Mouse (Mus musculus): ENCODE data around the gene Ly6g6d. TPM values are rescaled to one million over a fixed set of nuclear protein-coding genes. Genes with fewer than 3 reads are reported as not detected.

Ly6g6d gene
- polyA plus RNA-seq, 1 experiment from 2014 or later, result 0.72 TPM

DNA sequence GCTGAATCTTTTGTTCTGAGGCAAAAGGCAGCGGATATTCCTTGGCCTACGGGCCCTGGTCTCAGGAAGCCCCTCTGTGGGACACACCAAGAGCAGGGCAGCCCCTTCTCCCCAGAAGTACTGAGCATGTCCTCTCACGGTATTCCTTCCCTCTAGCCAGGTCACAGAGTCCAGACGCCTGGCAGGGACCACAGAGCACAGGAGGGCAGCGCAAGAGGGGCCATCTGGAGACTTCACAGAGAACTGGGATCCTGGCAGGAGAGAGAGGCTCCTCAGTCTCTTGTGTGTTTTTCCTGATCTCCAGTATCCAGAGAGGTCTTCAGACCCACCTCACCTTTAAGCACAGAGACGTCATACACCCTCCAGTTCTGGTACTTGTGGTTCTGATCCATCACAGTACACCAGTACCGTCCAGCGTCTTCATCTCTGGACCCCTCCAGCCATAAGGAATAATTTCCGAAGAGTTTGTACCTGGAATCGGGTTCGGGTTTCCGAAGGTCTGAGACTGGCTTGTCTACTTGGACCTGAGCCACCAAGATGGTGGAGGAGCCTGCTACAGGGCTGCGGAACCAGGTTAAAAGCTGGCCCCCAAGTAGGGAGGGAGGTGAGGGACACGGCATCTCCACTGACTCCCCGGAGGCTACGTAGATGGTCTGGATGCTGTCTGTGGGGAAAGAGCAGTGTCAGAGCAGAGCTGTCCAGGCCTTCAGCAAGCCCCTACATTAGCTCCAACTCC lies 5.1 kb upstream of the Ly6g6d start:
- ATAC-seq (ENCODE audit: insufficient number of reproducible peaks, low FRiP score, low TSS enrichment, low read depth), result no peak
- Histone ChIP-seq H3K27me3 (ENCODE audit: control insufficient read depth, insufficient read depth, low read length) (no peaks in the 10 kb centered on the region), H3K9ac (ENCODE audit: low read length) (no peak overlapping the region), H3K4me3 (ENCODE audit: low read depth, low read length) (no peak overlapping the region), H3K4me1 (ENCODE audit: control insufficient read depth, insufficient read depth, low read length) (peaks cover under 1% of the 10 kb centered on the region), H3K9me3 (ENCODE audit: control insufficient read depth, low read length) (no peaks in the 10 kb centered on the region), H3K27ac (replicated peaks; ENCODE audit: low read depth, low read length) (no peak overlapping the region), H3K4me2 (ENCODE audit: low read depth, severe bottlenecking) (no peak overlapping the region), H3K36me3 (ENCODE audit: control insufficient read depth, insufficient read depth, low read length) (no peaks in the 10 kb centered on the region)
- no peak for DNase-seq (ENCODE audit: low spot score)
- 79% methylated on average over 16 of the region's 16 CpGs for WGBS

DNA sequence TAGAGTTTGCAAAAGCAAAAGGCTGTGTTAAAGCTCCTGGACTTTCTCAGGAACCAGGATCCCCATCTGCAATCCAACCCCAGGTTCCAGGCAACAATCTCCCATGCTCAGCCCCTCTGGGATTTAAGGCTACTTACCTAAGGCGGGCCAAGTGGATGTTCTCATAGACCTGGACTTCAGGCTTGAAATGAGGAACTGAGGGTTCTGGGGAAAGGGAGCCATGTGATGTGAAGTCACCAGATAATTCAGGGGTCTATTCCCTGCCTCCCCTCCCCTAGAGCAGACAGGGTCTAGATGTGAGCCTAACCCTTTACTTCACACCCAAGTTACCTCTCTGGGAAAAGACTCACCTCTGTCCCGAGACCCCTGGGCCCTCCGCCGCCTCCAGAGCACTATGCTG lies 2.8 kb upstream of the Ly6g6d start:
- H3K27me3 ChIP-seq (ENCODE audit: control insufficient read depth, insufficient read depth, low read length), result no peaks in the 10 kb centered on the region
- WGBS, result 87% methylated on average over 4 of the region's 4 CpGs

GRCm38 (mm10) chr17:35080248-35080647 lies 2.4 kb upstream of the Ly6g6d start:
- no peaks in the 10 kb centered on the region for H3K9me3 ChIP-seq (ENCODE audit: control insufficient read depth, low read length)
- no peak overlapping the region for H3K4me3 ChIP-seq (ENCODE audit: low read depth, low read length)
- no peak overlapping the region for H3K4me2 ChIP-seq (ENCODE audit: low read depth, severe bottlenecking)
- DNase-seq (ENCODE audit: low spot score) (no peak), ATAC-seq (ENCODE audit: insufficient number of reproducible peaks, low FRiP score, low TSS enrichment, low read depth) (no peak)
- H3K27ac ChIP-seq (replicated peaks; ENCODE audit: low read depth, low read length), result no peak overlapping the region
- no peaks in the 10 kb centered on the region for H3K36me3 ChIP-seq (ENCODE audit: control insufficient read depth, insufficient read depth, low read length)
- no peak overlapping the region for H3K9ac ChIP-seq (ENCODE audit: low read length)
- WGBS, result 37% methylated on average over 6 of the region's 6 CpGs
- no peaks in the 10 kb centered on the region for H3K27me3 ChIP-seq (ENCODE audit: control insufficient read depth, insufficient read depth, low read length)
- peaks cover 10% of the 10 kb centered on the region for H3K4me1 ChIP-seq (ENCODE audit: control insufficient read depth, insufficient read depth, low read length)

More for the DNA sequence above, 2.8 kb upstream of the Ly6g6d start:
- no peak overlapping the region for H3K9ac ChIP-seq (ENCODE audit: low read length)
- H3K9me3 ChIP-seq (ENCODE audit: control insufficient read depth, low read length), result no peaks in the 10 kb centered on the region
- ATAC-seq (ENCODE audit: insufficient number of reproducible peaks, low FRiP score, low TSS enrichment, low read depth), result no peak
- peaks cover 10% of the 10 kb centered on the region for H3K4me1 ChIP-seq (ENCODE audit: control insufficient read depth, insufficient read depth, low read length)
- H3K4me3 ChIP-seq (ENCODE audit: low read depth, low read length), result no peak overlapping the region
- no peaks in the 10 kb centered on the region for H3K36me3 ChIP-seq (ENCODE audit: control insufficient read depth, insufficient read depth, low read length)
- no peak overlapping the region for H3K4me2 ChIP-seq (ENCODE audit: low read depth, severe bottlenecking)
- no peak for DNase-seq (ENCODE audit: low spot score)
- no peak overlapping the region for H3K27ac ChIP-seq (replicated peaks; ENCODE audit: low read depth, low read length)

- Histone ChIP-seq H3K9ac (ENCODE audit: low read length) (no peak overlapping the region), H3K4me2 (ENCODE audit: low read depth, severe bottlenecking) (no peak overlapping the region), H3K27me3 (ENCODE audit: control insufficient read depth, insufficient read depth, low read length) (no peaks in the 10 kb centered on the region), H3K9me3 (ENCODE audit: control insufficient read depth, low read length) (no peaks in the 10 kb centered on the region), H3K36me3 (ENCODE audit: control insufficient read depth, insufficient read depth, low read length) (no peaks in the 10 kb centered on the region), H3K27ac (replicated peaks; ENCODE audit: low read depth, low read length) (no peak overlapping the region), H3K4me3 (ENCODE audit: low read depth, low read length) (no peak overlapping the region), H3K4me1 (ENCODE audit: control insufficient read depth, insufficient read depth, low read length) (peaks cover 10% of the 10 kb centered on the region)
- 70% methylated on average over 9 of the region's 9 CpGs for WGBS
- no peak for DNase-seq (ENCODE audit: low spot score)
- no peak for ATAC-seq (ENCODE audit: insufficient number of reproducible peaks, low FRiP score, low TSS enrichment, low read depth)
Observed at GRCm38 (mm10) chr17:35079778-35080177, 1.9 kb upstream of the Ly6g6d start.

GRCm38 (mm10) chr17:35077285-35077684 lies 580 bp downstream of the Ly6g6d start:
- Histone ChIP-seq H3K4me1 (ENCODE audit: control insufficient read depth, insufficient read depth, low read length) (peaks cover 12% of the 10 kb centered on the region), H3K36me3 (ENCODE audit: control insufficient read depth, insufficient read depth, low read length) (no peaks in the 10 kb centered on the region), H3K4me3 (ENCODE audit: low read depth, low read length) (no peak overlapping the region), H3K27me3 (ENCODE audit: control insufficient read depth, insufficient read depth, low read length) (no peaks in the 10 kb centered on the region), H3K9ac (ENCODE audit: low read length) (no peak overlapping the region; the same call in 1 of the 2 replicates), H3K27ac (replicated peaks; ENCODE audit: low read depth, low read length) (no peak overlapping the region), H3K9me3 (ENCODE audit: control insufficient read depth, low read length) (no peaks in the 10 kb centered on the region), H3K4me2 (ENCODE audit: low read depth, severe bottlenecking) (peak overlapping the region; percentile 42)
- no peak for ATAC-seq (ENCODE audit: insufficient number of reproducible peaks, low FRiP score, low TSS enrichment, low read depth)
- WGBS, result 40% methylated on average over 2 of the region's 2 CpGs
- no peak for DNase-seq (ENCODE audit: low spot score)

GRCm38 (mm10) chr17:35076507-35077176 lies 1.2 kb downstream of the Ly6g6d start, which contains the start of gene Ly6g6e:
Ly6g6e (plus strand) TSS chr17:35076902.
- Histone ChIP-seq H3K9ac (ENCODE audit: low read length) (peak within 1 kb of the TSS; percentile 50), H3K36me3 (ENCODE audit: control insufficient read depth, insufficient read depth, low read length) (no peaks in the 10 kb centered on the region), H3K4me2 (ENCODE audit: low read depth, severe bottlenecking) (peak within 1 kb of the TSS; percentile 42), H3K4me3 (ENCODE audit: low read depth, low read length) (peak within 1 kb of the TSS; percentile 12; the same call in 1 of the 2 replicates), H3K27ac (replicated peaks; ENCODE audit: low read depth, low read length) (no peak within 1 kb of the TSS; the same call in 1 of the 2 replicates), H3K27me3 (ENCODE audit: control insufficient read depth, insufficient read depth, low read length) (no peaks in the 10 kb centered on the region), H3K9me3 (ENCODE audit: control insufficient read depth, low read length) (no peaks in the 10 kb centered on the region), H3K4me1 (ENCODE audit: control insufficient read depth, insufficient read depth, low read length) (peaks cover 12% of the 10 kb centered on the region)
- DNase-seq (ENCODE audit: low spot score), result no peak
- 19% methylated on average over 10 of the region's 10 CpGs for WGBS
- ATAC-seq (ENCODE audit: insufficient number of reproducible peaks, low FRiP score, low TSS enrichment, low read depth), result no peak

DNA sequence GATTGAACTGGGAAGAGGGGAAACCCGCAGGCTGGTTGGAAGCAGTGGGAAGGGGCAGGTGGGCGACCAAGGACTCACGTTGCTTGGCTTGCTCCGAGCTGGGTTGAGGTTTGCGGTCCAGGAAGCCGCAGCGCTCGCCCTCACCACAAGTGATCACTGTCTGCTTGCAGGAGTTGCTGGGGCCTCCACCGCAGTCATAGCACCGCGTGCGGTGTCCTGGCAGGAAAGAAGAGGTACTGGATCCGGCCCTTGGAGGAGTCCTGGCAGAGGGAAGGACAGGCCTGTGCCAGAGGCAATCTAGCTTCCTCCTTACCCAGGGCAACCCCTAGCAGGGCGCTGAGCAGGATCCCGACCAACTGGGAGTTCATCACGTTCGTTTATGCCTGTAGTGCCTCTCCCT lies 3.8 kb downstream of the Ly6g6d start:
- ATAC-seq (ENCODE audit: insufficient number of reproducible peaks, low FRiP score, low TSS enrichment, low read depth) (no peak), DNase-seq (ENCODE audit: low spot score) (no peak)
- WGBS, result 38% methylated on average over 17 of the region's 17 CpGs
- Histone ChIP-seq H3K4me1 (ENCODE audit: control insufficient read depth, insufficient read depth, low read length) (peaks cover 12% of the 10 kb centered on the region), H3K4me2 (ENCODE audit: low read depth, severe bottlenecking) (no peak overlapping the region), H3K27ac (replicated peaks; ENCODE audit: low read depth, low read length) (no peak overlapping the region), H3K4me3 (ENCODE audit: low read depth, low read length) (no peak overlapping the region), H3K36me3 (ENCODE audit: control insufficient read depth, insufficient read depth, low read length) (no peaks in the 10 kb centered on the region), H3K9me3 (ENCODE audit: control insufficient read depth, low read length) (no peaks in the 10 kb centered on the region), H3K9ac (ENCODE audit: low read length) (no peak overlapping the region; the same call in 1 of the 2 replicates), H3K27me3 (ENCODE audit: control insufficient read depth, insufficient read depth, low read length) (no peaks in the 10 kb centered on the region)

DNA sequence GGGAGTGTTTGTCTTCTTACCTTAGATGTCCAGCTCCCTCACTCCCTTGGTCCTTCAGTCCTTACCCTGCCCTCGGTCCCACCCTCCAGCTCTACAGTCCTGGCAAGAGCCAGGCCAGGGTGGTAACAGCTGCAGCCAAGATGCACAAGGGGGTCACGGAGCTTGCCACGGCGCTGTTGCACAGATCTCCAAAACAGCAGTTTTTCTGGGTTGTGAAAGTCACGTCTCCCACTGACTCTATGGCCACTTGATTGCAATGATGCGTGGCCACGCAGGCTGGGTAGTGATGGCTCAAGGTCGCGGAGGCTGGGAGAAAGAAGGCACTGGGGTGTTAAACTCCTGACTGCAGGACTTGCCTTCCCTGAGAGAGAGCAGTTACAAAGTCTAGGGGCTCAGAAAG lies 6.4 kb downstream of the Ly6g6d start:
- H3K9me3 ChIP-seq (ENCODE audit: control insufficient read depth, low read length), result no peaks in the 10 kb centered on the region
- DNase-seq (ENCODE audit: low spot score) (no peak), ATAC-seq (ENCODE audit: insufficient number of reproducible peaks, low FRiP score, low TSS enrichment, low read depth) (no peak)
- no peak overlapping the region; the same call in 1 of the 2 replicates for H3K9ac ChIP-seq (ENCODE audit: low read length)
- peaks cover 12% of the 10 kb centered on the region for H3K27me3 ChIP-seq (ENCODE audit: control insufficient read depth, insufficient read depth, low read length)
- no peaks in the 10 kb centered on the region for H3K36me3 ChIP-seq (ENCODE audit: control insufficient read depth, insufficient read depth, low read length)
- H3K4me2 ChIP-seq (ENCODE audit: low read depth, severe bottlenecking), result no peak overlapping the region
- 82% methylated on average over 9 of the region's 9 CpGs for WGBS
- H3K4me3 ChIP-seq (ENCODE audit: low read depth, low read length), result no peak overlapping the region
- 0 out of 2 replicates have a peak, but pooled peaks cover 2% of the 10 kb centered on the region for H3K4me1 ChIP-seq (ENCODE audit: control insufficient read depth, insufficient read depth, low read length)
- no peak overlapping the region for H3K27ac ChIP-seq (replicated peaks; ENCODE audit: low read depth, low read length)
